Mouse (Mus musculus): ENCODE data around the gene Exoc6. TPM values are rescaled to one million over a fixed set of nuclear protein-coding genes. Genes with fewer than 3 reads are reported as not detected.

Exoc6 gene
- polyA plus RNA-seq, 1 experiment, result 2.2 TPM

GRCm38 (mm10) chr19:37569186-37569754, 19.1 kb downstream of the Exoc6 start:
- H3K79me3 ChIP-seq (ENCODE audit: low read depth), result no peaks in the 10 kb centered on the region
- no peaks in the 10 kb centered on the region for H3K27me3 ChIP-seq (ENCODE audit: control insufficient read depth, insufficient read depth, insufficient read length)
- no peak overlapping the region for H3ac ChIP-seq (ENCODE audit: control insufficient read depth, insufficient read length, low read depth)
- H3K4me3 ChIP-seq (ENCODE audit: insufficient read depth, poor library complexity, severe bottlenecking), result no peak overlapping the region
- no peaks in the 10 kb centered on the region for H3K79me2 ChIP-seq (ENCODE audit: control insufficient read depth, insufficient read depth)
- TF ChIP-seq MAX (IDR thresholded peaks at IDR 0.05) (no peak), CEBPB (IDR thresholded peaks at IDR 0.05; ENCODE audit: low read depth) (no peak), FOSL1 (IDR thresholded peaks at IDR 0.05; ENCODE audit: insufficient read depth, low read length, poor library complexity, severe bottlenecking) (no peak), USF1 (IDR thresholded peaks at IDR 0.05; ENCODE audit: low read depth) (no peak), MYOD1 (IDR thresholded peaks at IDR 0.05; ENCODE audit: control insufficient read depth, insufficient read length, low read depth) (no peak), CTCF (IDR thresholded peaks at IDR 0.05; ENCODE audit: control insufficient read depth, insufficient read depth, insufficient read length) (no peak)
- no peaks in the 10 kb centered on the region for H3K36me3 ChIP-seq (ENCODE audit: control insufficient read depth, insufficient read depth)

DNA sequence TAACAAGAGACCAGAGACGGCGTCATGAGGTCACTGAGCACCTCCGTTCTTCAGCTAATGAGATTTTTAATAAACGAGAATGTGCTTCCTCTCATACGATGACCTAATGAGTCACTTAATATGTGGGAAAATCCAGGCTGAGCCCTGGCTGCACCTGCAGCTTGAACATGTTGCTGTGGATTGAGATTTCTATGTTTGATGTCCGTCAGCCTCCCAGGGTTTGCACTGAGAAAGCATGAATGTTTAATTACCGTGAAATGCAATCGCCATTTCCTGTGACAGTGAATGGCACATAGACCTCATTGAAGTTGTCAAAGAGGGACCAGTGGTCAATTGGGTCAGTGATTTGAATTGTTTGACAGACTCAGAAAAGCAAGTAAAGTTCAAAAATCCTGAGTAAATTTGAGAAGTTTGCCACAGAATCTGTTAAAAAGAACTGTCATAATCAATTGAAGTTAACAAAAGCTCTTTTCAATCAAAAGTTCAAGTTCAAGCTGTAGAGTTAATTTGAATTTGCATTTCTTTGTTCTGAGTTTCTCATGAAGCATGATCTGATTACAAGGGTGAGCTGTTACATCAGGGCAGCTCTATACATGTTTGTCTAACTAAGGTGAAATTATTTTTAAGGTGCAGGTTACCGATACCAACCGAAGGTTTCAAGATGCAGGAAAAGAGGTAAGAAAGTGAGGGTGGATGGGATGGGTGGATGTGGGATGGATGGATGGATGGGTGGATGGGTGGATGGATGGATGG, 20.9 kb downstream of the Exoc6 start:
- no peak overlapping the region for H3K4me3 ChIP-seq (ENCODE audit: insufficient read depth, poor library complexity, severe bottlenecking)
- H3K79me2 ChIP-seq (ENCODE audit: control insufficient read depth, insufficient read depth), result no peaks in the 10 kb centered on the region
- H3ac ChIP-seq (ENCODE audit: control insufficient read depth, insufficient read length, low read depth), result no peak overlapping the region
- no peaks in the 10 kb centered on the region for H3K79me3 ChIP-seq (ENCODE audit: low read depth)
- H3K27me3 ChIP-seq (ENCODE audit: control insufficient read depth, insufficient read depth, insufficient read length), result no peaks in the 10 kb centered on the region
- H3K36me3 ChIP-seq (ENCODE audit: control insufficient read depth, insufficient read depth), result no peaks in the 10 kb centered on the region
- TF ChIP-seq CTCF (IDR thresholded peaks at IDR 0.05; ENCODE audit: control insufficient read depth, insufficient read depth, insufficient read length) (no peak), CEBPB (IDR thresholded peaks at IDR 0.05; ENCODE audit: low read depth) (no peak), MYOD1 (IDR thresholded peaks at IDR 0.05; ENCODE audit: control insufficient read depth, insufficient read length, low read depth) (no peak), MAX (IDR thresholded peaks at IDR 0.05) (no peak)

DNA sequence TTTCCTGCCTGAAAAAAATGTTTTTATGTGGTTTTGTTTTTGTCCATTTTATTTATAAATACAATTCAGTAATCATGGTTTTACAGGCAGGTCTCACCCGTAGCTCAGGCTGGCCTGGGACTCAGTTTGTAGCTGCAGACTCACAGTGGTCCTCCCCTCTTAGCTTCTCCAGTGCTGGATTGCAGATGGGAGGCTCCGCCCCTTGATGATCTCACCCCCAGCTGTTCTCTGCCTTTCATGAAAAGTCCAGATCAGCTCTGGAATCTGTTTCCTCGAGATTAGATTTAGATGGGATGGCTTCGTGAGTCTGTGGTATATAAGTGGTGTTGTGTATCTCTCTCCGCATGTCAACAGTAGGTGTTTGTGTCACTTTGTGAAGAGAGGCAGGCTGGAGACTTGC, 24.6 kb downstream of the Exoc6 start:
- Histone ChIP-seq H3K27me3 (ENCODE audit: control insufficient read depth, insufficient read depth, insufficient read length) (no peaks in the 10 kb centered on the region), H3K4me3 (ENCODE audit: insufficient read depth, poor library complexity, severe bottlenecking) (no peak overlapping the region), H3ac (ENCODE audit: control insufficient read depth, insufficient read length, low read depth) (no peak overlapping the region), H3K79me3 (ENCODE audit: low read depth) (no peaks in the 10 kb centered on the region), H3K79me2 (ENCODE audit: control insufficient read depth, insufficient read depth) (no peaks in the 10 kb centered on the region), H3K36me3 (ENCODE audit: control insufficient read depth, insufficient read depth) (no peaks in the 10 kb centered on the region)
- TF ChIP-seq FOSL1 (IDR thresholded peaks at IDR 0.05; ENCODE audit: insufficient read depth, low read length, poor library complexity, severe bottlenecking), result no peak
- TF ChIP-seq CEBPB (IDR thresholded peaks at IDR 0.05; ENCODE audit: low read depth), result no peak
- TF ChIP-seq MAX (IDR thresholded peaks at IDR 0.05), result no peak
- no peak for TF ChIP-seq MYOG (IDR thresholded peaks at IDR 0.05; ENCODE audit: control insufficient read depth, extremely low read depth, insufficient read length)
- TF ChIP-seq USF1 (IDR thresholded peaks at IDR 0.05; ENCODE audit: low read depth), result no peak
- TF ChIP-seq MYOD1 (IDR thresholded peaks at IDR 0.05; ENCODE audit: control insufficient read depth, insufficient read length, low read depth), result no peak
- no peak for TF ChIP-seq CTCF (IDR thresholded peaks at IDR 0.05; ENCODE audit: control insufficient read depth, insufficient read depth, insufficient read length)

- no peaks in the 10 kb centered on the region for H3K27me3 ChIP-seq (ENCODE audit: control insufficient read depth, insufficient read depth, insufficient read length)
- H3K79me3 ChIP-seq (ENCODE audit: low read depth), result no peaks in the 10 kb centered on the region
- H3K36me3 ChIP-seq (ENCODE audit: control insufficient read depth, insufficient read depth), result no peaks in the 10 kb centered on the region
- H3K79me2 ChIP-seq (ENCODE audit: control insufficient read depth, insufficient read depth), result no peaks in the 10 kb centered on the region
- TF ChIP-seq CEBPB (IDR thresholded peaks at IDR 0.05; ENCODE audit: low read depth), result no peak
- TF ChIP-seq MYOG (IDR thresholded peaks at IDR 0.05; ENCODE audit: control insufficient read depth, extremely low read depth, insufficient read length), result no peak
- TF ChIP-seq CTCF (IDR thresholded peaks at IDR 0.05; ENCODE audit: control insufficient read depth, insufficient read depth, insufficient read length), result no peak
- no peak for TF ChIP-seq MYOD1 (IDR thresholded peaks at IDR 0.05; ENCODE audit: control insufficient read depth, insufficient read length, low read depth)
- TF ChIP-seq FOSL1 (IDR thresholded peaks at IDR 0.05; ENCODE audit: insufficient read depth, low read length, poor library complexity, severe bottlenecking), result no peak
- TF ChIP-seq MAX (IDR thresholded peaks at IDR 0.05), result no peak
- TF ChIP-seq USF1 (IDR thresholded peaks at IDR 0.05; ENCODE audit: low read depth), result no peak
- no peak overlapping the region for H3K4me3 ChIP-seq (ENCODE audit: insufficient read depth, poor library complexity, severe bottlenecking)
- no peak overlapping the region for H3ac ChIP-seq (ENCODE audit: control insufficient read depth, insufficient read length, low read depth)
Observed at GRCm38 (mm10) chr19:37579607-37580006, 29.4 kb downstream of the Exoc6 start.

DNA sequence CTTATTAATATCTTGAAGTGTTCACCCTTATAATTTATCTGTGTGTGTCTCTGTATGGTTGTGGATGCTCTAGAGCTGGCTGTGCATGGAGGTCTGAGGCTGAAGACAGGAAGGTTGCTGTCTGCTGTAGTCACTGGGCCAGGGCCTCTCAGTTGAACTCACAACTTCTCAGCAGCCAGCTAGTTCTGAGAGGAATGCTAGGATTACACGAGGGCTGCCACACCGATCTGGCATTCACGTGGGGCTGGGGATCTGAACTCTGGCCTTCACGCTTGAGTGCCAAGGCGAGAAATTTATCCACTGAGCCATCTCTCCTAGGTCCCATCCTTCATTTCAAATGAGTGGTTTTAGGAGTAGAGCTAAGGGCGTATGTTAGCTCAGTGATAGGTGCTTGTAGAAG, 30.2 kb downstream of the Exoc6 start:
- Histone ChIP-seq H3ac (ENCODE audit: control insufficient read depth, insufficient read length, low read depth) (no peak overlapping the region), H3K79me2 (ENCODE audit: control insufficient read depth, insufficient read depth) (no peaks in the 10 kb centered on the region), H3K79me3 (ENCODE audit: low read depth) (no peaks in the 10 kb centered on the region), H3K27me3 (ENCODE audit: control insufficient read depth, insufficient read depth, insufficient read length) (no peaks in the 10 kb centered on the region), H3K4me3 (ENCODE audit: insufficient read depth, poor library complexity, severe bottlenecking) (no peak overlapping the region), H3K36me3 (ENCODE audit: control insufficient read depth, insufficient read depth) (no peaks in the 10 kb centered on the region)
- no peak for TF ChIP-seq USF1 (IDR thresholded peaks at IDR 0.05; ENCODE audit: low read depth)
- TF ChIP-seq FOSL1 (IDR thresholded peaks at IDR 0.05; ENCODE audit: insufficient read depth, low read length, poor library complexity, severe bottlenecking), result no peak
- no peak for TF ChIP-seq MYOG (IDR thresholded peaks at IDR 0.05; ENCODE audit: control insufficient read depth, extremely low read depth, insufficient read length)
- no peak for TF ChIP-seq MAX (IDR thresholded peaks at IDR 0.05)

DNA sequence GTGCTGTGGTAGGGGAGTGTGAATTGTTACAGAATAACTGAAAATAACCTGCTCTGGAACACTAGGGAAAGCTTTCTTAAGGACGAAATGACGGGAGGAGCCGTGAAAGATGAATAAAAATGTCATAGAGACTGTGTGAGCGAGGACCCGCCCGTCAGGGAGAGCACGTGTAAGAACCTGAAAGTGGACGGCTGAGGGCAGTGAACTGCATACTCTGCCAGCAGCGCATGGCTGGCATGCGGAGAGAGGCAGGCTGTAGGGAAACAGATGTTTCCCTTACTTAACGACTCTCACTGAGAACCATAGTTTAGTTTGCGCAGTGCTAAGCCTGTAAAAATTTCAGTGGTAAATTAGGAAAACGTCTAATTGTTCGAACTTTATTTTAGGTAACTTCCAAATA, 35.0 kb downstream of the Exoc6 start:
- Histone ChIP-seq H3ac (ENCODE audit: control insufficient read depth, insufficient read length, low read depth) (no peak overlapping the region), H3K36me3 (ENCODE audit: control insufficient read depth, insufficient read depth) (no peaks in the 10 kb centered on the region), H3K79me2 (ENCODE audit: control insufficient read depth, insufficient read depth) (no peaks in the 10 kb centered on the region), H3K4me3 (ENCODE audit: insufficient read depth, poor library complexity, severe bottlenecking) (no peak overlapping the region), H3K79me3 (ENCODE audit: low read depth) (no peaks in the 10 kb centered on the region), H3K27me3 (ENCODE audit: control insufficient read depth, insufficient read depth, insufficient read length) (no peaks in the 10 kb centered on the region)
- TF ChIP-seq MAX (IDR thresholded peaks at IDR 0.05) (no peak), CEBPB (IDR thresholded peaks at IDR 0.05; ENCODE audit: low read depth) (no peak), CTCF (IDR thresholded peaks at IDR 0.05; ENCODE audit: control insufficient read depth, insufficient read depth, insufficient read length) (no peak), MYOD1 (IDR thresholded peaks at IDR 0.05; ENCODE audit: control insufficient read depth, insufficient read length, low read depth) (no peak), FOSL1 (IDR thresholded peaks at IDR 0.05; ENCODE audit: insufficient read depth, low read length, poor library complexity, severe bottlenecking) (no peak), MYOG (IDR thresholded peaks at IDR 0.05; ENCODE audit: control insufficient read depth, extremely low read depth, insufficient read length) (no peak), USF1 (IDR thresholded peaks at IDR 0.05; ENCODE audit: low read depth) (no peak)
